Mouse (Mus musculus) erythroid progenitor cell, adult 5-6 weeks (primary cell): ENCODE measurements around the gene Il6. TPM values are rescaled to one million over a fixed set of nuclear protein-coding genes. Genes with fewer than 3 reads are reported as not detected.
"Not testable (repeated sequence)": the region's sequence is repeated elsewhere in the genome, so short reads cannot be mapped to it uniquely, and the experiment has no call there.

Experiments
- ATAC-seq: replicated peaks from 2 replicates; pipeline ENCODE4 v1.8.0; 2016; ENCODE audit warnings: moderate number of reproducible peaks, mild to moderate bottlenecking, moderate TSS enrichment, inconsistent platforms; ENCODE audit not compliant: poor library complexity, low FRiP score, severe bottlenecking
- total RNA-seq, 2 experiments: library from RNA; stranded (forward) in 1 of 2; stranded (reverse) in 1 of 2; fragments of 150-400 nt in 1 of 2; fragments of 186-747, 209-891 nt in 1 of 2; gene quantifications; 2 replicates each; pipeline versions ENCODE4 v1.2.3 to v1.2.4; 2015 to 2017; ENCODE audit warnings: low replicate concordance in 2 of 2

The Il6 gene
- total RNA-seq (2015; ENCODE audit: low replicate concordance) (4.0 TPM in 1 of 2 replicates, not detected in the other), total RNA-seq (2017; ENCODE audit: low replicate concordance) (not detected in 2 replicates)

GRCm38 (mm10) chr5:30012726-30013503, at the start of gene Il6:
TSS of gene Il6 (plus strand) at chr5:30013114.
- ATAC-seq, result no peak

GRCm38 (mm10) chr5:29963488-29963887, 49.4 kb upstream of the Il6 start:
- ATAC-seq, result no peak

DNA sequence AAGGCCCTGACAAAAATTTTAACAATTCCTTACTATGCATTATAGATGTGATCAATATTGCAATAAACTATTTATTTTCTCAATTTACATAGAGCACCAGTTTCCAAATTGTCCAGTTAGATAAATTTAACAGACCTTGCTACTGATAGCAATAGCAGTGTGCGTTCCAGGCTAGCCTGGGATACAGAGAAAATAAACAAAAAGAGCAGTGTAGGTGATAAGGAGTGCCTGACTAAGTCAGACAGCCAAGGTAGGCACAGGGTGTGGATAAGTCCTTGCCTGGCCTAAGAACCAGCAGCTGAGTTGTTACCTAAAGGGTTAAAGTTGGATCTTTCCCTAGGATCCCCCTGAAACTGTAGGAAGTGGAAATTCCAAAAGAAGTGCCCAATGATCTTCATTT, 42.7 kb upstream of the Il6 start:
- no peak for ATAC-seq

GRCm38 (mm10) chr5:29972796-29973195, 40.1 kb upstream of the Il6 start:
- ATAC-seq, result no peak

- ATAC-seq, result no peak
Observed at GRCm38 (mm10) chr5:29973533-29973932, 39.4 kb upstream of the Il6 start.

DNA sequence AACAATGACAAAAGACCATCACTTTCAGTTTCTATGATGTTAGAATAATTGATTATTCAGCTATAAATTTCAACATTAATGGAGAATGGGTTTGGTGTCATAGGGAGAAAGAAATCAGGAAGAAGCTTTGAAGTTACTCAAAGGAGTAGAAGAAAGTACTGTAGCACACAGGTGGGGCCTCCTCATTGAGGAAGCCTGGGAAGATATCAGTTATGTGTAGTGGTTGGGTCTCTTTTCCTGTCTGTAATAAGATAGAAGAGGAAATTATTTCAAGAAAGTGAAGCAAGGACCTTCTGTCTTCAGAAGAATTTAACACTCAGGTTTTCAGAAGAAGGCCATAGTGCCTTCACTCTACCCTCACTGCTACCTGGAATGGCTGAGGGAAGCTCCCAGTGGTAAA, 38.8 kb upstream of the Il6 start:
- ATAC-seq, result no peak

DNA sequence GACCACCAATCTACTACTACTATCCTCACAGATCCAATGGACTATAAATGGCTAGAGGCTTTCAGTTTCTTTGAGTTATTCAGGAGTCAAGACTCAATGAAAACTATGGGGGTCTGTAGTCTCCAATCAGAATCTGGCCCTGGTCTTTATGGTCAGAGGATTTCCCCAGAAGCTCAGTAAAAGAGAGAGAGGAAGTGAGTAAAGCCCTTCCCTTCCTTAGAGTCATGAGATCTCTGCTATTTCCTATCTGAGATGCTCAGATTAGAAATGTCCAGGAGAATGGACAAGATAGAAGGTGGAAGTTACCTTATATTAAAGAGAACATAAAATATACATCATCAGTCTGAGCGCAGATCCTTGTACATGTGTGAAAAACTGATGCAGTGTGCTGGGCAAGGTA, 19.3 kb upstream of the Il6 start:
- no peak for ATAC-seq

GRCm38 (mm10) chr5:29994344-29994743, 18.6 kb upstream of the Il6 start:
- no peak for ATAC-seq

GRCm38 (mm10) chr5:29997351-29997750, 15.6 kb upstream of the Il6 start:
- ATAC-seq, result no peak

- no peak for ATAC-seq
Observed at GRCm38 (mm10) chr5:30000921-30001320, 12.0 kb upstream of the Il6 start.

DNA sequence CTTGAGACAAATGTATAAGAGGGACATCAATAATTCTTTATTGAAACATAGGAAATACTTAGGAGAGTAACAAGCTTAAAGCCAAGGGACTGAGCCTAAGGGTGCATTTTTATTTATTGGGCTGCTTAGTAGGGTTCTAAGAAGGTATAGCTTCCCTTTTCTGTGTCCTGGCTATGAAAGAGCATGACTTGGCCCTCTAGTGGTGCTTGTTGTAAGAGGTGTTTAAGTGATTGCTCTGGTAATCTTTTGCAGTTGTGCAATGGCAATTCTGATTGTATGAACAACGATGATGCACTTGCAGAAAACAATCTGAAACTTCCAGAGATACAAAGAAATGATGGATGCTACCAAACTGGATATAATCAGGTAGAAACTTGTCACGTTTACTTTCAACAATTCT, 1.7 kb downstream of the Il6 start:
- no peak for ATAC-seq

DNA sequence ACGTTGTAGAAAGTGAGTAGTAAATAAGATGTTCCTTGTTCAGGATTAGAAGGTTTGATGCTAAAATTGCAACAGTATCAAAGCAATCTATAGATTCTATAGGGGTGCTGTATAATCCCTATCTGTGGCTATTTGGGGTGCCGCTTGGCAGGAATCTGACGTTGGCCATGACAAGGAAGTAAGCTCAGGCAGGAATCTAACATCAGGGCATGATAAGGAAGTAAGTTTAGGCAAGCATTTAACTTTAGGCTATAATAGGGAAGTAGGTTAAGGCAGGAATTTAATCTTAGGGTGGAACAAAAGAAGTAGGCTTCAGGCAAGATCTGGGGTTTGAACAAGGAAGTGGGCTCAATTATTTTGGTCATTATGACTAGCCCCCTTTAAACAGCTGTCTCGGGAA, 22.9 kb downstream of the Il6 start:
- not testable (repeated sequence) for ATAC-seq

- ATAC-seq, result not testable (repeated sequence)
Observed at GRCm38 (mm10) chr5:30037111-30037510, 24.2 kb downstream of the Il6 start.

GRCm38 (mm10) chr5:30039324-30039723, 26.4 kb downstream of the Il6 start:
- not testable (repeated sequence) for ATAC-seq

GRCm38 (mm10) chr5:30039841-30040240, 26.9 kb downstream of the Il6 start:
- ATAC-seq, result not testable (repeated sequence)

DNA sequence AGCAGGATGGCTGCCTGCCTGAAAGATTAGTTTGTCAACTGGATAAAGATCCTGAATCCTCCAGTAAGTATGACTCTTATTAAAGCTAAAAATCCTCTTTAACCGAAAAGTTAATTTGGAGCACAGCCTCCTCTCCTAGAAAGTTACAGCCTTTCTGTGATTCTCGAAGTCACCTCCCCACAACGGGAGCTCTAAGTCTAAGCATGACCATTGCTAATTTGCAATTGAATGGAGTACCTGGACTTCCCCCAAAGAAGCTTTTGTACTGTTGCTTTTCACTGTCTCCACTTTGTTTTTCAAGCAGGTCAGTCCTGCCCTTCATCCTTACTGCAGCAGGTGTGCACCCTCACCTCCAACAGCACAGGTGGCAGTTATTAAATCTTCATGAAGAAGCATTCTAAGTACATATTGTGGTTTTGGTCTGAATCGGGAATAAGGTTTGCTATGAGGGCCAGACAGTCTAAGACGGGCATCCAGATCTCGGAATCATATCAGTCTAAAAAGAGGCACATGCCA, 45.4 kb downstream of the Il6 start:
- ATAC-seq, result no peak

- not testable (repeated sequence) for ATAC-seq
Observed at GRCm38 (mm10) chr5:30059607-30060006, 46.7 kb downstream of the Il6 start.

- ATAC-seq, result no peak
Observed at GRCm38 (mm10) chr5:30067726-30068125, 54.8 kb downstream of the Il6 start.
